Mouse (Mus musculus): ENCODE results near the gene Gm10799. TPM values are rescaled to one million over a fixed set of nuclear protein-coding genes. Genes with fewer than 3 reads are reported as not detected.

The Gm10799 gene
- polyA plus RNA-seq, 1 experiment from 2014 or later = not detected

GRCm38 (mm10) chr2:104059786-104060185, 8.6 kb downstream of the Gm10799 start:
- Histone ChIP-seq H3K4me1 (ENCODE audit: control insufficient read depth, insufficient read depth, low read length) (no peaks in the 10 kb centered on the region), H3K36me3 (ENCODE audit: control insufficient read depth, insufficient read depth, low read length) (peaks cover 22% of the 10 kb centered on the region), H3K9me3 (ENCODE audit: control insufficient read depth, low read length) (no peaks in the 10 kb centered on the region), H3K4me2 (replicated peaks; ENCODE audit: low read depth, low read length) (no peak overlapping the region), H3K9ac (ENCODE audit: low read depth, low read length) (no peak overlapping the region), H3K4me3 (ENCODE audit: low read length) (no peak overlapping the region), H3K27me3 (ENCODE audit: control insufficient read depth, insufficient read depth, low read length) (no peaks in the 10 kb centered on the region), H3K27ac (ENCODE audit: low read depth, low read length) (no peak overlapping the region)
- ATAC-seq (ENCODE audit: low FRiP score, low TSS enrichment) = no peak
- WGBS = 74% methylated on average over 10 of the region's 10 CpGs

- Histone ChIP-seq H3K36me3 (ENCODE audit: control insufficient read depth, insufficient read depth, low read length) (peaks cover 29% of the 10 kb centered on the region), H3K4me1 (ENCODE audit: control insufficient read depth, insufficient read depth, low read length) (no peaks in the 10 kb centered on the region), H3K27me3 (ENCODE audit: control insufficient read depth, insufficient read depth, low read length) (no peaks in the 10 kb centered on the region), H3K27ac (ENCODE audit: low read depth, low read length) (no peak overlapping the region), H3K9me3 (ENCODE audit: control insufficient read depth, low read length) (no peaks in the 10 kb centered on the region), H3K4me3 (ENCODE audit: low read length) (no peak overlapping the region), H3K9ac (ENCODE audit: low read depth, low read length) (no peak overlapping the region), H3K4me2 (replicated peaks; ENCODE audit: low read depth, low read length) (no peak overlapping the region)
- no peak for ATAC-seq (ENCODE audit: low FRiP score, low TSS enrichment)
- WGBS = 94% methylated on average over 4 of the region's 4 CpGs
Measured at GRCm38 (mm10) chr2:104058954-104059353, 9.4 kb downstream of the Gm10799 start.

GRCm38 (mm10) chr2:104058381-104058780, 10.0 kb downstream of the Gm10799 start:
- Histone ChIP-seq H3K9me3 (ENCODE audit: control insufficient read depth, low read length) (no peaks in the 10 kb centered on the region), H3K4me2 (replicated peaks; ENCODE audit: low read depth, low read length) (no peak overlapping the region)
- 90% methylated on average over 1 of the region's 1 CpGs for WGBS

GRCm38 (mm10) chr2:104044479-104045080, 23.8 kb downstream of the Gm10799 start:
- no peaks in the 10 kb centered on the region for H3K9me3 ChIP-seq (ENCODE audit: control insufficient read depth, low read length)
- no peaks in the 10 kb centered on the region for H3K27me3 ChIP-seq (ENCODE audit: control insufficient read depth, insufficient read depth, low read length)
- H3K4me2 ChIP-seq (replicated peaks; ENCODE audit: low read depth, low read length) = no peak overlapping the region
- peaks cover 15% of the 10 kb centered on the region for H3K36me3 ChIP-seq (ENCODE audit: control insufficient read depth, insufficient read depth, low read length)
- H3K4me3 ChIP-seq (ENCODE audit: low read length) = no peak overlapping the region
- ATAC-seq (ENCODE audit: low FRiP score, low TSS enrichment) = no peak
- no peaks in the 10 kb centered on the region for H3K4me1 ChIP-seq (ENCODE audit: control insufficient read depth, insufficient read depth, low read length)
- no peak overlapping the region for H3K9ac ChIP-seq (ENCODE audit: low read depth, low read length)
- WGBS = 78% methylated on average over 1 of the region's 1 CpGs
- H3K27ac ChIP-seq (ENCODE audit: low read depth, low read length) = no peak overlapping the region

More at GRCm38 (mm10) chr2:104058381-104058780, 10.0 kb downstream of the Gm10799 start:
- H3K27ac ChIP-seq (ENCODE audit: low read depth, low read length) = no peak overlapping the region
- ATAC-seq (ENCODE audit: low FRiP score, low TSS enrichment) = no peak
- no peaks in the 10 kb centered on the region for H3K4me1 ChIP-seq (ENCODE audit: control insufficient read depth, insufficient read depth, low read length)
- H3K36me3 ChIP-seq (ENCODE audit: control insufficient read depth, insufficient read depth, low read length) = peaks cover 35% of the 10 kb centered on the region
- no peak overlapping the region for H3K4me3 ChIP-seq (ENCODE audit: low read length)
- no peak overlapping the region for H3K9ac ChIP-seq (ENCODE audit: low read depth, low read length)
- H3K27me3 ChIP-seq (ENCODE audit: control insufficient read depth, insufficient read depth, low read length) = no peaks in the 10 kb centered on the region

DNA sequence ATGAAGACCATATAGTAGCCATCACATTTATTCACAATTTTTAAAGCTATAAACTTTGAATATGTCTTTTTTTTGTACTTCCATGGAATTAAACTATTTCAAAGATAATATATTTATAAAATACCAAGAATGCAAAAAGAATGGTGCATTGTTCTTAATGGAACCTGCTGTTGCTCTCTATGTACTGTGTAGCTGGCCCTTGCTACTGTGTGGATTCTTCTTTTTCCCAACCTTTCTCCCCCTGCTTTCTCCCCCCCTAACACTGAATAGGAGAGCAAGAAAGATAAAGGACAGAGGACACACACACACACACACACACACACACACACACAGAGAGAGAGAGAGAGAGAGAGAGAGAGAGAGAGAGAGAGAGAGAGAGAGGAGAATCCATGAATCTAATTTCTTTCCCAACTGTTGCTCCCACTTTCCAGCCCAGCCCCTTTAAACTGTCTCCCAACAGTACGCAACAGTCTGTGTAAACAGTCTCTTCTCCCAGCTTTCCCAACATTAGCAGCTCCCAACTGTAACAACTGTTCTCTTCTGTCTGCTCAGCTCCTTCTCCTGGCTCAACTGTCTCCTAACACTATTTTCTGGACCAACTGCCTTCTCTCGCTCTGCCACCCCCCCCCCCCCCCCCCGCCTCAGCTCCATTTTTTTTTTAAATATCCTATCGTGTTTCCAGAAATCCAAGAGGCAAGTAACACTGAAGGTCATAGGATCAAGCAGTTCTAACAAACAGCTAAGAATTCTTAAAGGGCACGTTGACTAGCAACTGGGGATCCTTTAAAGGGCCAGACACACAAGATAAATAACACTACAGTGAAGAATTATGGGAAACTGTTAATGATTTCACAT, 24.5 kb downstream of the Gm10799 start:
- ATAC-seq (ENCODE audit: low FRiP score, low TSS enrichment) = no peak
- 24% methylated on average over 4 of the region's 5 CpGs for WGBS

DNA sequence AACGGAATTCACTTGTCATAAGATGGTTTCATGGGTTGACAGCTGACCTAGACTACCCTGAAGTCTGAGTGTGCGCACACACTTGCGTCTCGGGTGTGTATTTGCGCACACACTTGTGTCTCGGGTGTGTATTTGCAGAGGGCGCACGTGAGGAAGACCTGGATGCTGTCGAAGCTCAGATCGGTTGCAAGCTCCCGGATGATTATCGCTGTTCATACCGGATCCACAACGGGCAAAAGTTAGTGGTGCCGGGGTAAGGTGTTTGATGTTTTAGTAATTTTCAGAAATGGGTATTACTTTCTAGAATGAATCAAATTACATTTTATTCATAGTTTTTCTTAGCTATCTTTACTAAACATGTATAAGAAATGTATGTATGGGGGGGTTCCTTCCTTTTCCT, 25.6 kb downstream of the Gm10799 start:
- Histone ChIP-seq H3K27me3 (ENCODE audit: control insufficient read depth, insufficient read depth, low read length) (no peaks in the 10 kb centered on the region), H3K4me2 (replicated peaks; ENCODE audit: low read depth, low read length) (no peak overlapping the region), H3K27ac (ENCODE audit: low read depth, low read length) (no peak overlapping the region), H3K9ac (ENCODE audit: low read depth, low read length) (no peak overlapping the region), H3K4me1 (ENCODE audit: control insufficient read depth, insufficient read depth, low read length) (no peaks in the 10 kb centered on the region), H3K9me3 (ENCODE audit: control insufficient read depth, low read length) (no peaks in the 10 kb centered on the region), H3K36me3 (ENCODE audit: control insufficient read depth, insufficient read depth, low read length) (peaks cover 16% of the 10 kb centered on the region), H3K4me3 (ENCODE audit: low read length) (no peak overlapping the region)
- 95% methylated on average over 15 of the region's 15 CpGs for WGBS
- ATAC-seq (ENCODE audit: low FRiP score, low TSS enrichment) = no peak

More for the DNA sequence above, 24.5 kb downstream of the Gm10799 start:
- H3K27ac ChIP-seq (ENCODE audit: low read depth, low read length) = no peak overlapping the region; the same call in 1 of the 2 replicates
- no peak overlapping the region for H3K4me2 ChIP-seq (replicated peaks; ENCODE audit: low read depth, low read length)
- H3K9ac ChIP-seq (ENCODE audit: low read depth, low read length) = no peak overlapping the region
- H3K36me3 ChIP-seq (ENCODE audit: control insufficient read depth, insufficient read depth, low read length) = peaks cover 18% of the 10 kb centered on the region
- no peak overlapping the region for H3K4me3 ChIP-seq (ENCODE audit: low read length)
- H3K9me3 ChIP-seq (ENCODE audit: control insufficient read depth, low read length) = no peaks in the 10 kb centered on the region
- H3K4me1 ChIP-seq (ENCODE audit: control insufficient read depth, insufficient read depth, low read length) = no peaks in the 10 kb centered on the region
- no peaks in the 10 kb centered on the region for H3K27me3 ChIP-seq (ENCODE audit: control insufficient read depth, insufficient read depth, low read length)

GRCm38 (mm10) chr2:104041632-104042031, 26.7 kb downstream of the Gm10799 start:
- no peak overlapping the region for H3K27ac ChIP-seq (ENCODE audit: low read depth, low read length)
- no peaks in the 10 kb centered on the region for H3K4me1 ChIP-seq (ENCODE audit: control insufficient read depth, insufficient read depth, low read length)
- no peaks in the 10 kb centered on the region for H3K27me3 ChIP-seq (ENCODE audit: control insufficient read depth, insufficient read depth, low read length)
- H3K36me3 ChIP-seq (ENCODE audit: control insufficient read depth, insufficient read depth, low read length) = peaks cover 26% of the 10 kb centered on the region
- 70% methylated on average over 5 of the region's 5 CpGs for WGBS
- H3K9me3 ChIP-seq (ENCODE audit: control insufficient read depth, low read length) = no peaks in the 10 kb centered on the region
- no peak for ATAC-seq (ENCODE audit: low FRiP score, low TSS enrichment)
- no peak overlapping the region for H3K4me3 ChIP-seq (ENCODE audit: low read length)
- no peak overlapping the region for H3K9ac ChIP-seq (ENCODE audit: low read depth, low read length)
- no peak overlapping the region for H3K4me2 ChIP-seq (replicated peaks; ENCODE audit: low read depth, low read length)

- Histone ChIP-seq H3K27ac (ENCODE audit: low read depth, low read length) (no peak overlapping the region), H3K4me2 (replicated peaks; ENCODE audit: low read depth, low read length) (no peak overlapping the region), H3K27me3 (ENCODE audit: control insufficient read depth, insufficient read depth, low read length) (no peaks in the 10 kb centered on the region), H3K36me3 (ENCODE audit: control insufficient read depth, insufficient read depth, low read length) (peaks cover 37% of the 10 kb centered on the region), H3K9me3 (ENCODE audit: control insufficient read depth, low read length) (no peaks in the 10 kb centered on the region), H3K4me1 (ENCODE audit: control insufficient read depth, insufficient read depth, low read length) (no peaks in the 10 kb centered on the region), H3K9ac (ENCODE audit: low read depth, low read length) (no peak overlapping the region), H3K4me3 (ENCODE audit: low read length) (no peak overlapping the region)
- no peak for ATAC-seq (ENCODE audit: low FRiP score, low TSS enrichment)
- 73% methylated on average over 2 of the region's 2 CpGs for WGBS
Measured at GRCm38 (mm10) chr2:104038236-104038635, 30.1 kb downstream of the Gm10799 start.

DNA sequence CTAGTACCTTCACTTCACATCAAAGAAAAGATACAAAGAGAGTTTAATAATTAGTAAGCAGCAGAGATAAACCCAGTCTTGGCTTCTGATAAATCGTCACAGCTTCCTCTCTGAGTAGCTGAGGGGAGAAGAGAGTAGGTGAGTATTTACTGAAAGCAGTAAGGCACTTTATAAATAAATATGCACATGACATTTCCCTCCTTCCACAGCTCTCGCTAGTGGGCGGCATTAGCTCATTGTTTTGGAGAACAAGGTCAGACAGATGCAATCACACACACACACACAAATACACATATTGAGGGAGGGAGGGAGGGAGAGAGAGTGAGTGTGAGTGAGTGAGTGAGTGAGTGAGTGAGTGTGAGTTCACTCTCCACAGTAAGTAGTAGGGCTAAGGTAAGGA, 32.0 kb downstream of the Gm10799 start:
- H3K36me3 ChIP-seq (ENCODE audit: control insufficient read depth, insufficient read depth, low read length) = peaks cover 37% of the 10 kb centered on the region
- ATAC-seq (ENCODE audit: low FRiP score, low TSS enrichment) = no peak

More for the DNA sequence above, 32.0 kb downstream of the Gm10799 start:
- Histone ChIP-seq H3K4me1 (ENCODE audit: control insufficient read depth, insufficient read depth, low read length) (no peaks in the 10 kb centered on the region), H3K27me3 (ENCODE audit: control insufficient read depth, insufficient read depth, low read length) (no peaks in the 10 kb centered on the region), H3K9ac (ENCODE audit: low read depth, low read length) (no peak overlapping the region), H3K4me3 (ENCODE audit: low read length) (no peak overlapping the region), H3K27ac (ENCODE audit: low read depth, low read length) (no peak overlapping the region), H3K9me3 (ENCODE audit: control insufficient read depth, low read length) (no peaks in the 10 kb centered on the region), H3K4me2 (replicated peaks; ENCODE audit: low read depth, low read length) (no peak overlapping the region)
- WGBS = 77% methylated on average over 3 of the region's 3 CpGs
